Mouse (Mus musculus) kidney, postnatal 0 days (tissue): Measurements from ENCODE around the gene Rab4a. TPM values are rescaled to one million over a fixed set of nuclear protein-coding genes. Genes with fewer than 3 reads are reported as not detected.
A peak's percentile ranks its signal among the peaks of the same experiment; 100 is the strongest.

Experiments
- ATAC-seq: fragments of 200-750 bp; cut with Nextera tagmentation; replicated peaks from 2 replicates; pipeline ENCODE4 v1.8.0; 2017; ENCODE audit warnings: low read depth, moderate number of reproducible peaks, moderate TSS enrichment, moderate library complexity; ENCODE audit not compliant: low FRiP score
- DNase-seq: peaks from one replicate; pipeline ENCODE4 v3.0.0-alpha.2; 2016; ENCODE audit warnings: low spot score
- H3K27ac ChIP-seq: fragments of 300-500 bp; sonication (generic); 2 replicates; pipeline ENCODE4 v1.5.1; 2014; ENCODE audit warnings: mild to moderate bottlenecking
- H3K27me3 ChIP-seq: fragments of 300-500 bp; sonication (generic); 2 replicates; pipeline ENCODE4 v1.6.1; 2014; ENCODE audit warnings: low read length, mixed read lengths; ENCODE audit not compliant: insufficient read depth
- H3K36me3 ChIP-seq: fragments of 300-500 bp; sonication (generic); 2 replicates; pipeline ENCODE4 v1.6.1; 2014; ENCODE audit warnings: low read length, mixed read lengths; ENCODE audit not compliant: insufficient read depth
- H3K4me1 ChIP-seq: fragments of 300-500 bp; sonication (generic); replicated peaks from 2 replicates; pipeline ENCODE4 v1.6.1; 2014; ENCODE audit warnings: antibody characterized with exemption, low read length, mixed read lengths; ENCODE audit not compliant: insufficient read depth
- H3K4me2 ChIP-seq: fragments of 300-500 bp; sonication (generic); 2 replicates; pipeline ENCODE4 v1.6.1; 2014; ENCODE audit warnings: mild to moderate bottlenecking, low read length, moderate library complexity, mixed read lengths
- H3K4me3 ChIP-seq: fragments of 300-500 bp; sonication (generic); replicated peaks from 2 replicates; pipeline ENCODE4 v1.5.1; 2014; ENCODE audit warnings: low read depth, low read length
- H3K9ac ChIP-seq: fragments of 300-500 bp; sonication (generic); 2 replicates; pipeline ENCODE4 v1.6.1; 2014; ENCODE audit warnings: low read depth, low read length
- H3K9me3 ChIP-seq: fragments of 300-500 bp; sonication (generic); replicated peaks from 2 replicates; pipeline ENCODE4 v1.6.1; 2016; ENCODE audit warnings: low read length, inconsistent platforms, mixed read lengths
- CTCF ChIP-seq: IDR thresholded peaks from 2 replicates; pipeline ENCODE4 v1.5.1; 2016; ENCODE audit warnings: antibody characterized with exemption, low read depth, mild to moderate bottlenecking, moderate library complexity
- WGBS: fragments of 180-500 bp; shearing (Covaris S2); extraction: QIAGEN DNeasy Blood & Tissue Kit; methylation state at CpG from one replicate; pipeline ENCODE4 v1.1.7; 2014; 5-methylcytosine and 5-hydroxymethylcytosine counted together
- polyA plus RNA-seq: library from polyadenylated mRNA; unstranded; fragments of >200 nt; fragmentation: Nextera tagmentation; extraction: Ambion mirVana; gene quantifications from 2 replicates; pipeline ENCODE4 v1.2.1, GENCODE M21; 2015

The Rab4a gene
- polyA plus RNA-seq, 1 experiment from 2014 or later: 58.2 TPM

DNA sequence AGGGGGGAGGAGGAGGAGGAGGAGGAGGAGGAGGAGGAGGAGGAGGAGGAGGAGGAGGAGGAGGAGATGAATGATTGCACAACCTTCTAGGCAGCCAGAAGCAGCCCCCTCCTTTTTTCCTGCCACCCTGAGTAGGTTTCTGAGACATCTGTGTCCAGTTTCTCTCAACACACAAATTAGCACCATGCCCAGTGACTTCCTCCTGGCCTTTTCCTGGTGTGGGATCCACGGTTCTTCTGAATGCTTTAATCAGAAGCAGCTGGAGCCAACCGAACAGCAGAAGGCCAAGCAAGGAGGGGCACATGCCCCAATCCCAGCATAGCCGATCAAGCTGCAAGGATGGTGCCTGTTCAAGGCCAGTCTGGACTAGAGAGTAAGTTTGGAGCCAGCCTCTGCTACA, 5.9 kb upstream of the Rab4a start:
- DNase-seq (no peak), ATAC-seq (no peak)
- Histone ChIP-seq H3K9me3 (no peaks in the 10 kb centered on the region), H3K27me3 (no peaks in the 10 kb centered on the region), H3K4me2 (no peak overlapping the region), H3K4me1 (no peaks in the 10 kb centered on the region), H3K27ac (no peak overlapping the region), H3K9ac (no peak overlapping the region), H3K36me3 (no peaks in the 10 kb centered on the region), H3K4me3 (no peak overlapping the region)
- TF ChIP-seq CTCF: no peak
- WGBS: 44% methylated on average over 3 of the region's 3 CpGs

DNA sequence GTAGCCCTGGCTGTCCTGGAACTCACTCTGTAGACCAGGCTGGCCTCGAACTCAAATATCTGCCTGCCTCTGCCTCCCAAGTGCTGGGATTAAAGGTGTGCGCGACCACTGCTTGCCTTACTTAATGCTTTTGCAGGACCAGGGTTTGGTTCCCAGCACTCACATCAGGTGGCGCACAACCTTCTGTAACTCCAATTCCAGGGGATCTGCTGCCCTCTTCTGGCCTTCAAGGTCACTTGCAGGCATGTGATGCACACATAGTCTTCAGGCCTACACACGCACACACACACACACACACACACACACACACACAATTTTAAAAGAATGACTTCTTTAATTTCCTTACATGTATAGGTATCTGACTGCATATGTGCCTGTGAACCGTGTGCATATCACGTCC, 4.9 kb upstream of the Rab4a start:
- H3K4me3 ChIP-seq: no peak overlapping the region
- H3K27ac ChIP-seq: no peak overlapping the region
- no peaks in the 10 kb centered on the region for H3K9me3 ChIP-seq
- no peak for ATAC-seq
- no peaks in the 10 kb centered on the region for H3K27me3 ChIP-seq
- TF ChIP-seq CTCF: no peak
- no peak overlapping the region for H3K4me2 ChIP-seq
- H3K36me3 ChIP-seq: no peaks in the 10 kb centered on the region
- H3K4me1 ChIP-seq: no peaks in the 10 kb centered on the region; the same call in 1 of the 2 replicates
- H3K9ac ChIP-seq: no peak overlapping the region
- WGBS: 97% methylated on average over 7 of the region's 7 CpGs
- no peak for DNase-seq

DNA sequence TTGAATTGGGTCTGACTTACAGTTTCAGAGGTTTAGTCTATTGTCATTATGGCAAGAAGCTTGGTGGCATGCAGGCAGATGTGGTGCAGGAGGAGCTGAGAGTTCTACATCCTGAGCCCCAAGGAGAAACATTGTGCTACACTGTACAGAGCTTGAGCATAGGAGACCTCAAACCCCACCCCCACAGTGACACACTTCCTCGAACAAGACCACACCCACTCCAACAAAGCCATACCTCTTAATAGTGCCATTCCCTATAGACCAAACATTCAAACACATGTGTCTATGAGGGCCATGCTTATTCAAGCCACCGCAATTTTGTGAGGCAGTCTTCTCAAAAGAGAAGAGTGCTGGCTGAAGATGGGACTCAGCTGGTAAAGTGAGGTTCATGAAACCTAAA, 4.2 kb upstream of the Rab4a start:
- ATAC-seq (no peak), DNase-seq (no peak)
- WGBS: 84% methylated on average over 2 of the region's 2 CpGs
- no peak for TF ChIP-seq CTCF
- H3K27me3 ChIP-seq: no peaks in the 10 kb centered on the region
- H3K36me3 ChIP-seq: no peaks in the 10 kb centered on the region
- H3K9me3 ChIP-seq: no peaks in the 10 kb centered on the region
- no peak overlapping the region for H3K27ac ChIP-seq
- H3K4me1 ChIP-seq: peaks cover 1% of the 10 kb centered on the region; the same call in 1 of the 2 replicates
- no peak overlapping the region for H3K4me3 ChIP-seq
- no peak overlapping the region for H3K9ac ChIP-seq
- no peak overlapping the region for H3K4me2 ChIP-seq

DNA sequence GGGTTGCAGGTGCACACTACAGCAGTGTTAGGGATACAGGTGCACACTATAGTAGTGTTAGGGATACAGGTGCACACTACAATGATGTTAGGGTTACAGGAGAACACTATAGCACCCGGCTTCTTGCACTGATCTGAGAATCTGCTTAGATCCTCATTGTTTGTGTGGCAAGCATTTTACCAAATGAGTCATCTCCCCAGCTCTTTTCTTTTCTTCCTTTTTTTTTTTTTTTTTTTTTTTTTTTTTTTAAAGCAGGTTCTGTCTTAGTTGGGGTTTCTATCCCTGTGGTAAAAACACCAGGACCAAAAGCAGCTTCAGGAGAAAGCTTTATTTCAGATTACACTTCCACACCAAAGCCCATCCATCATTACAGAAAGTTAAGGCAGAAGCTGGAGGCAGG, 2.1 kb upstream of the Rab4a start:
- no peak overlapping the region for H3K9ac ChIP-seq
- 80% methylated on average over 1 of the region's 1 CpGs for WGBS
- H3K4me3 ChIP-seq: no peak overlapping the region
- no peaks in the 10 kb centered on the region for H3K36me3 ChIP-seq
- no peaks in the 10 kb centered on the region for H3K27me3 ChIP-seq
- no peak for DNase-seq
- no peaks in the 10 kb centered on the region for H3K9me3 ChIP-seq
- H3K27ac ChIP-seq: no peak overlapping the region
- ATAC-seq: no peak
- no peak for TF ChIP-seq CTCF
- no peak overlapping the region for H3K4me2 ChIP-seq
- peaks cover 14% of the 10 kb centered on the region for H3K4me1 ChIP-seq

DNA sequence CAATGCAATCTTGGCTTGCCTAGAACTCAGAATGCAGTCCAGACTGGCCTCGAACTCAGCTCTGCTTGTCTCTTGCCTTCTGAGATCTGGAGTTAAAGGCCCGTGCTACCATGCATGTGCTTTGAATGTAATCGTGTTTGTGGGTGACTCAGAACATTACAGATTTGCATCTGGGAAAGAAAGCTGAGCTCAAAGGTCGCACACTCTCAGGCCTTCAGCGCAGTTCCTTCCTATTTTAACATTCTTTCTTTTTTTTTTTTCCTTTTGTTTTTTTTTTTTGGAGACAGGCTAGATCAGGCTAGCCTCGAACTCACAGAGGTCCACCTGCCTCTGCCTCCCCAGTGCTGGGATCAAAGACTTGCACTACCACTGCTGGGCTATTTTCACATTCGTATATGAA, 1.2 kb upstream of the Rab4a start:
- no peak for DNase-seq
- ATAC-seq: no peak
- Histone ChIP-seq H3K4me3 (no peak overlapping the region), H3K4me1 (peaks cover 14% of the 10 kb centered on the region), H3K9ac (no peak overlapping the region), H3K27ac (no peak overlapping the region), H3K4me2 (no peak overlapping the region), H3K27me3 (no peaks in the 10 kb centered on the region), H3K36me3 (no peaks in the 10 kb centered on the region), H3K9me3 (no peaks in the 10 kb centered on the region)
- WGBS: 80% methylated on average over 7 of the region's 7 CpGs
- no peak for TF ChIP-seq CTCF

DNA sequence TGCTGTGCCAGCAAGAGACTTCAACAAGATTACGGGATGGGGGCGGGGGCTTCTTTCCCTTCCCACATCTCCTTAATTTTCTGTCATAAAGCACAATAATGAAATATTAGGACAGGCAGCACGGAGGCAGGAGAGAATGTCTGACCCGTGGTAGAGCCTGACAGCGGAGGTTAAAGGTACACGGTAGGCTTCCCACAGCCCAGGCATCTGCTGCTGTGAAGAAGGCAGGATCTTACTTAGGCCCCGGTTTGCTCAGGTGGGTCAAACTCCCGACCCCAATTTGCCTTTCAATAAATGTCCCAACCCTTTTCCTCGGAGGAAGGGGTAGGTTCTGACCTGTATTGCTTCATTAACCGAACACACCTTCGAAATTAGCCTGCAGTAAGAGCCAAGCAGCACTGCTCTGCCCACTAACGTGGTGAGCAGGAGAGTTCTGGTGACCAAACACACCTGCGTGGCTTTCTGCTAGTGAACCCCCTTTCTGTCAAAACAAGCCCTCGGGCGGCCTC, 522 bp upstream of the Rab4a start:
- Histone ChIP-seq H3K36me3 (no peaks in the 10 kb centered on the region), H3K27me3 (no peaks in the 10 kb centered on the region), H3K9me3 (no peaks in the 10 kb centered on the region), H3K4me3 (peak overlapping the region; percentile 85), H3K27ac (peak overlapping the region; percentile 72), H3K4me1 (peaks cover 14% of the 10 kb centered on the region), H3K4me2 (peak overlapping the region; percentile 76), H3K9ac (peak overlapping the region; percentile 78)
- DNase-seq: no peak
- no peak; the same call in 1 of the 2 replicates for ATAC-seq
- 19% methylated on average over 15 of the region's 15 CpGs for WGBS
- TF ChIP-seq CTCF: no peak

DNA sequence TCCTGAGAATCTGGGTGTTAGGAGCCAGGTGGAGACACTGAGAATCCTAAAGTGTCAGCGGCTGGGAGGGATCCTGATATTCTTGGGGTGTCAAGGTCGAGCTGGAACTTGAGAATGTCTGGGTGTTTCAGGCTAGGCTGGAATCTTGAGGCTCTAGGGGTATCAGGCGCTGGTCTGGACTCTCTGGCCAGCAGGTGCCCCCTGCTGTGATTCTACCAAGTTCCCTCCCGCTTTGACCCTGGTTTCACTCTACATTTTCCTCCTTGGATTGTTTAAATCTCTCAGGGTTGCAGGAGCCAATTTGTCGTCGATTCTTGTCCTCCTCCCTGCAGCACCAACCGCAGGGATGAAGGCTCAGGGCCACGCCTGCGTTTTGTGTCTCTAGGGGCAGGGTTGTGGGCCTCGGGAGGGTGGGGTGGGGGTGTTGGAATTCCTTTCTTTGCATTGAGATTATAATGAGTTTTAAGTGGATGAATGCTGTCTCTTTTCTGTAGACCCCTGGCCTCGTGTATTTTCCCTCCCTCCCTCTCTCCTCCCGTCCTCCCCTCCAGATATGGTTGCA, 670 bp downstream of the Rab4a start:
- WGBS: 5% methylated on average over 12 of the region's 12 CpGs
- peak overlapping the region; percentile 85 for H3K4me3 ChIP-seq
- H3K27me3 ChIP-seq: no peaks in the 10 kb centered on the region
- H3K9me3 ChIP-seq: no peaks in the 10 kb centered on the region
- ATAC-seq (no peak), DNase-seq (no peak)
- TF ChIP-seq CTCF: no peak
- peak overlapping the region; percentile 72 for H3K27ac ChIP-seq
- H3K4me1 ChIP-seq: peaks cover 14% of the 10 kb centered on the region
- no peaks in the 10 kb centered on the region for H3K36me3 ChIP-seq
- H3K4me2 ChIP-seq: peak overlapping the region; percentile 76
- peak overlapping the region; percentile 78 for H3K9ac ChIP-seq
